Mouse (Mus musculus): ENCODE results near the gene Mmgt2. TPM values are rescaled to one million over a fixed set of nuclear protein-coding genes. Genes with fewer than 3 reads are reported as not detected.

Gene Mmgt2
- polyA plus RNA-seq, 1 experiment from 2014 or later: 21.6 TPM

GRCm38 (mm10) chr11:62614876-62615410, 33.5 kb upstream of the Mmgt2 start:
- Histone ChIP-seq H3K27ac (replicated peaks; ENCODE audit: low read depth, low read length) (peak overlapping the region; percentile 88), H3K36me3 (ENCODE audit: control insufficient read depth, insufficient read depth, low read length) (peaks cover 9% of the 10 kb centered on the region), H3K9me3 (ENCODE audit: control insufficient read depth, low read length) (no peaks in the 10 kb centered on the region), H3K4me1 (ENCODE audit: control insufficient read depth, insufficient read depth, low read length) (peaks cover 29% of the 10 kb centered on the region), H3K4me2 (ENCODE audit: low read length) (no peak overlapping the region), H3K27me3 (ENCODE audit: control insufficient read depth, insufficient read depth, low read length) (no peaks in the 10 kb centered on the region), H3K4me3 (replicated peaks; ENCODE audit: low read depth, low read length) (no peak overlapping the region), H3K9ac (replicated peaks; ENCODE audit: low read length) (no peak overlapping the region; the same call in 1 of the 2 replicates)
- ATAC-seq (ENCODE audit: low FRiP score, low TSS enrichment) (no peak), DNase-seq (no peak)
- WGBS: 78% methylated on average over 8 of the region's 8 CpGs

- Histone ChIP-seq H3K36me3 (ENCODE audit: control insufficient read depth, insufficient read depth, low read length) (peaks cover 9% of the 10 kb centered on the region), H3K27me3 (ENCODE audit: control insufficient read depth, insufficient read depth, low read length) (no peaks in the 10 kb centered on the region), H3K4me3 (replicated peaks; ENCODE audit: low read depth, low read length) (no peak overlapping the region), H3K4me2 (ENCODE audit: low read length) (no peak overlapping the region), H3K9me3 (ENCODE audit: control insufficient read depth, low read length) (no peaks in the 10 kb centered on the region), H3K9ac (replicated peaks; ENCODE audit: low read length) (no peak overlapping the region), H3K4me1 (ENCODE audit: control insufficient read depth, insufficient read depth, low read length) (peaks cover 29% of the 10 kb centered on the region), H3K27ac (replicated peaks; ENCODE audit: low read depth, low read length) (no peak overlapping the region)
- DNase-seq (no peak), ATAC-seq (ENCODE audit: low FRiP score, low TSS enrichment) (no peak)
- WGBS: 90% methylated on average over 4 of the region's 4 CpGs
Measured at GRCm38 (mm10) chr11:62615456-62615855, 33.0 kb upstream of the Mmgt2 start.

GRCm38 (mm10) chr11:62621079-62621478, 27.4 kb upstream of the Mmgt2 start:
- Histone ChIP-seq H3K4me1 (ENCODE audit: control insufficient read depth, insufficient read depth, low read length) (no peaks in the 10 kb centered on the region), H3K4me3 (replicated peaks; ENCODE audit: low read depth, low read length) (no peak overlapping the region), H3K9ac (replicated peaks; ENCODE audit: low read length) (no peak overlapping the region), H3K36me3 (ENCODE audit: control insufficient read depth, insufficient read depth, low read length) (peaks cover 9% of the 10 kb centered on the region), H3K27ac (replicated peaks; ENCODE audit: low read depth, low read length) (no peak overlapping the region), H3K27me3 (ENCODE audit: control insufficient read depth, insufficient read depth, low read length) (no peaks in the 10 kb centered on the region), H3K9me3 (ENCODE audit: control insufficient read depth, low read length) (no peaks in the 10 kb centered on the region), H3K4me2 (ENCODE audit: low read length) (no peak overlapping the region)
- ATAC-seq (ENCODE audit: low FRiP score, low TSS enrichment): no peak
- 96% methylated on average over 8 of the region's 8 CpGs for WGBS
- DNase-seq: no peak

GRCm38 (mm10) chr11:62621586-62622283, 26.7 kb upstream of the Mmgt2 start:
- WGBS: 90% methylated on average over 4 of the region's 4 CpGs
- no peaks in the 10 kb centered on the region for H3K9me3 ChIP-seq (ENCODE audit: control insufficient read depth, low read length)
- no peak overlapping the region for H3K27ac ChIP-seq (replicated peaks; ENCODE audit: low read depth, low read length)
- no peaks in the 10 kb centered on the region for H3K27me3 ChIP-seq (ENCODE audit: control insufficient read depth, insufficient read depth, low read length)
- no peak overlapping the region for H3K4me2 ChIP-seq (ENCODE audit: low read length)
- DNase-seq (no peak), ATAC-seq (ENCODE audit: low FRiP score, low TSS enrichment) (no peak)
- peaks cover 9% of the 10 kb centered on the region for H3K36me3 ChIP-seq (ENCODE audit: control insufficient read depth, insufficient read depth, low read length)
- H3K9ac ChIP-seq (replicated peaks; ENCODE audit: low read length): no peak overlapping the region
- no peaks in the 10 kb centered on the region for H3K4me1 ChIP-seq (ENCODE audit: control insufficient read depth, insufficient read depth, low read length)
- no peak overlapping the region for H3K4me3 ChIP-seq (replicated peaks; ENCODE audit: low read depth, low read length)

- Histone ChIP-seq H3K4me2 (ENCODE audit: low read length) (no peak overlapping the region), H3K9me3 (ENCODE audit: control insufficient read depth, low read length) (no peaks in the 10 kb centered on the region), H3K9ac (replicated peaks; ENCODE audit: low read length) (no peak overlapping the region), H3K27me3 (ENCODE audit: control insufficient read depth, insufficient read depth, low read length) (no peaks in the 10 kb centered on the region), H3K4me1 (ENCODE audit: control insufficient read depth, insufficient read depth, low read length) (no peaks in the 10 kb centered on the region), H3K4me3 (replicated peaks; ENCODE audit: low read depth, low read length) (no peak overlapping the region), H3K36me3 (ENCODE audit: control insufficient read depth, insufficient read depth, low read length) (peaks cover 9% of the 10 kb centered on the region), H3K27ac (replicated peaks; ENCODE audit: low read depth, low read length) (no peak overlapping the region)
- ATAC-seq (ENCODE audit: low FRiP score, low TSS enrichment) (no peak), DNase-seq (no peak)
- 20% methylated on average over 4 of the region's 4 CpGs for WGBS
Measured at GRCm38 (mm10) chr11:62622850-62623249, 25.6 kb upstream of the Mmgt2 start.

GRCm38 (mm10) chr11:62624341-62625291, 23.8 kb upstream of the Mmgt2 start:
- peak overlapping the region; percentile 43 for H3K27ac ChIP-seq (replicated peaks; ENCODE audit: low read depth, low read length)
- no peaks in the 10 kb centered on the region for H3K9me3 ChIP-seq (ENCODE audit: control insufficient read depth, low read length)
- ATAC-seq (ENCODE audit: low FRiP score, low TSS enrichment) (no peak), DNase-seq (no peak)
- H3K36me3 ChIP-seq (ENCODE audit: control insufficient read depth, insufficient read depth, low read length): peaks cover under 1% of the 10 kb centered on the region; the same call in 1 of the 2 replicates
- H3K9ac ChIP-seq (replicated peaks; ENCODE audit: low read length): no peak overlapping the region
- H3K27me3 ChIP-seq (ENCODE audit: control insufficient read depth, insufficient read depth, low read length): no peaks in the 10 kb centered on the region
- H3K4me1 ChIP-seq (ENCODE audit: control insufficient read depth, insufficient read depth, low read length): peaks cover 10% of the 10 kb centered on the region
- H3K4me2 ChIP-seq (ENCODE audit: low read length): no peak overlapping the region
- no peak overlapping the region for H3K4me3 ChIP-seq (replicated peaks; ENCODE audit: low read depth, low read length)
- WGBS: 68% methylated on average over 10 of the region's 10 CpGs

GRCm38 (mm10) chr11:62629352-62630224, 18.9 kb upstream of the Mmgt2 start:
- Histone ChIP-seq H3K27me3 (ENCODE audit: control insufficient read depth, insufficient read depth, low read length) (no peaks in the 10 kb centered on the region), H3K36me3 (ENCODE audit: control insufficient read depth, insufficient read depth, low read length) (no peaks in the 10 kb centered on the region), H3K9me3 (ENCODE audit: control insufficient read depth, low read length) (no peaks in the 10 kb centered on the region), H3K9ac (replicated peaks; ENCODE audit: low read length) (peak overlapping the region; percentile 6; the same call in 1 of the 2 replicates), H3K27ac (replicated peaks; ENCODE audit: low read depth, low read length) (peak overlapping the region; percentile 84), H3K4me3 (replicated peaks; ENCODE audit: low read depth, low read length) (no peak overlapping the region), H3K4me1 (ENCODE audit: control insufficient read depth, insufficient read depth, low read length) (peaks cover 29% of the 10 kb centered on the region), H3K4me2 (ENCODE audit: low read length) (peak overlapping the region; percentile 43)
- ATAC-seq (ENCODE audit: low FRiP score, low TSS enrichment) (no peak), DNase-seq (peak; percentile 60)
- WGBS: 5% methylated on average over 9 of the region's 9 CpGs

GRCm38 (mm10) chr11:62630225-62630821, 18.1 kb upstream of the Mmgt2 start:
- WGBS: 1% methylated on average over 11 of the region's 11 CpGs
- Histone ChIP-seq H3K4me2 (ENCODE audit: low read length) (peak overlapping the region; percentile 43), H3K4me3 (replicated peaks; ENCODE audit: low read depth, low read length) (no peak overlapping the region), H3K27ac (replicated peaks; ENCODE audit: low read depth, low read length) (peak overlapping the region; percentile 84), H3K4me1 (ENCODE audit: control insufficient read depth, insufficient read depth, low read length) (peaks cover 29% of the 10 kb centered on the region), H3K9me3 (ENCODE audit: control insufficient read depth, low read length) (no peaks in the 10 kb centered on the region), H3K27me3 (ENCODE audit: control insufficient read depth, insufficient read depth, low read length) (no peaks in the 10 kb centered on the region), H3K36me3 (ENCODE audit: control insufficient read depth, insufficient read depth, low read length) (no peaks in the 10 kb centered on the region), H3K9ac (replicated peaks; ENCODE audit: low read length) (peak overlapping the region; percentile 6; the same call in 1 of the 2 replicates)
- ATAC-seq (ENCODE audit: low FRiP score, low TSS enrichment) (peak; percentile 63), DNase-seq (peak; percentile 70)

Measured in midbrain, embryonic 14.5 days (tissue).